Mouse (Mus musculus) testis, postnatal 14 days (tissue): ENCODE data around the gene Il20.

Experiments used
- DNase-seq: peaks from one replicate; pipeline ENCODE4 v3.0.0; 2021; ENCODE audit warnings: low spot score

Il20 gene

DNA sequence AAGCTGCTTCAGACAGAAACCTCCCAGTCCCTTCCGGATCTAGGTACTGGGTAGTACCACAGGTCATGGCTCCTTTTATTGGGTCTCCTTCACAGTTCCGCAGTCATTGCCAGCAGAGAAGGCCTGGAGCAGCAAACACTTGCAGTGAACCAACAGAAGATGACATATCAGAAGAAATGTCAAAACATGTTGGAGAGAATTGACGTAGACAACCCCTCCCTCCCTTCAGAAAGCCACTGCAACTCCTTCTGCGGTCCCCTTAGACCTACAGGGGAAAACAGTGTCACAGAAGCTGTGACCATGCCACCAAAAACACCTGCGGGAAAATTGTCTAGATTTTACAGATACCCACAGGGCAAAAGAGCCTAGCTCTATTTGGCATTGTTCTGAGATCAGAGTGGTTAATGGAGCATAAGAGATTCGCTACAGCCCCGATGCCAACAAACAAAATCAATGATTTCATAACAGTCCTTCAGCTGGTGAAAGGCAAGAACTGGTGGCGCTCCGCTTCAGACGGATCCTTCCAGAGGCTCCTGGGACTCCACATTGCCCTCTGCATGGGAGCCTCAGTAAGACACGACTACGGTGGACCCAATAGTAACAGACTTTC is at the start of gene Il20:
Gene Il20 (minus strand): TSS at position 51 of the 610 bp plus-strand sequence.
- DNase-seq, result no peak

- DNase-seq, result no peak
Measured at GRCm38 (mm10) chr1:130946920-130947319, 35.7 kb upstream of the Il20 start.

- DNase-seq, result no peak
Measured at GRCm38 (mm10) chr1:130941801-130942200, 30.6 kb upstream of the Il20 start.

GRCm38 (mm10) chr1:130940065-130940687 is 28.9 kb upstream of the Il20 start, which contains the start of gene Il19:
Il19 (minus strand) TSS chr1:130940115.
- no peak for DNase-seq

GRCm38 (mm10) chr1:130938192-130938591 is 26.9 kb upstream of the Il20 start:
- no peak for DNase-seq

GRCm38 (mm10) chr1:130937170-130937569 is 25.9 kb upstream of the Il20 start:
- no peak for DNase-seq

DNA sequence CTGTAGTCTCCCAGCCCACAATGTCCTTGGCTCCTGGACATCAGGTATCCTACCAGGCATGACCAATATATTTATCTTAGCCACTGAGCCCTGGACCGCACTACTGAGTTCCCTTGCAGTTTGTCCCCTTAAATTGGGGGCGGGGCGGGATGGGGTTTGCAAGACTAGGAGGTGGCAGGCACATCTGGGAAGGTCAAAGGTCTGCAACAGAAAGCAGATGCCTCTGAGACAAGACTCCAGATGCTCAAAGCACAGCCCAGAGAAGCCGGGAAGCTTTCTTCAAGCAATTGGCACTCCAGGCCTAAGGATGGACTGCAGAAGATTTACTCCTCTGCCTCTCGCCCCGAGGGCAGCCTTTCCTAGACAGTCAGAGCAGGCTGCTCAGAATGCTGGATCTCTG is 25.1 kb upstream of the Il20 start:
- DNase-seq, result no peak

DNA sequence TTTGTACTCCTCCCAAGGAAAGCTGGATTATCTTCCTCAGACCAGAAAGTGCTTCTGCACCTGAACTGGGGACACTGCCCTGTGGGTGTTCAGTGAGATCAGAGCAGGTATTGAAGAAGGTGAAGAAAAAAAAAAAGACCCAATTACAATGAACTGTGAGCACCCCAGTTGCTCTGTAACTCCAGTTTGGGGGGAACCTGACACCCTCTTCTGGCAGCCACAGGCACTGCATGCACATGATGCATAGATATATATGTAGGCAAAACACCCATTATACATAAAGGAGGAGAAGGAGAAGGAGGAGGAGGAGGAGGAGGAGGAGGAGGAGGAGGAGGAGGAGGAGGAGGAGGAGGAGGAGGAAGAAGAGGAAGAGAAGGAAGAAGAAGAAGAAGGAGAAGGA is 15.2 kb upstream of the Il20 start:
- no peak for DNase-seq

DNA sequence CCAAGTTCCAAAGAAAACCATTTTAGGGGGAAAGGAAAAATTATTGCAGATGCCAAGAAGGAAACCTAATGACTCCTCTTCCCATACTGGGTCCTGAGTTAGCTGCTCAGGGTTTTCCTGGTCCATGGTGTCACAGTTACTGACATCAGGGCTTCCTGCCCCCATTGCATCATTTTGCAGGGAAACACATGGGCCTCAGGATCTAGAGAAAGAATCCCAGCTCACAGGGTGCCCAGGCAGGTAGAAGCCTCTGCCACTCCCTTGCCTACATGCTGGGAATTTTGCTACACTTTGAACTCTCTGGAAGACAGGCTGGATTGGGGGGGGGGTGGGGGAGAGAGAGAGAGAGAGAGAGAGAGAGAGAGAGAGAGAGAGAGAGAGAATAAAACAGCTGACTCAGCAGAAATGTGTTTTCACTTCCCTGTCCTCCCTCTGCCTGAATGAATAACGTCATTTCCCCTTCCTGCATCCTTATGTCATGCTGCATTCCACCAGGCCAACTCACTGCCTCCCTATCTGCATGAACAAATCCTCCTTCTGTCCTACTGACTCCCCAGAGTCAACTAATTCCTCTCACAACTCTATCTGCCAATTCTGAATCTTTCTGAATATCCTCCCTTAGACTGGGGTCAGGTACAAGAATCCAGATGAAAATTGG is 7.2 kb upstream of the Il20 start:
- no peak for DNase-seq

GRCm38 (mm10) chr1:130902505-130902904 is 8.7 kb downstream of the Il20 start:
- no peak for DNase-seq

DNA sequence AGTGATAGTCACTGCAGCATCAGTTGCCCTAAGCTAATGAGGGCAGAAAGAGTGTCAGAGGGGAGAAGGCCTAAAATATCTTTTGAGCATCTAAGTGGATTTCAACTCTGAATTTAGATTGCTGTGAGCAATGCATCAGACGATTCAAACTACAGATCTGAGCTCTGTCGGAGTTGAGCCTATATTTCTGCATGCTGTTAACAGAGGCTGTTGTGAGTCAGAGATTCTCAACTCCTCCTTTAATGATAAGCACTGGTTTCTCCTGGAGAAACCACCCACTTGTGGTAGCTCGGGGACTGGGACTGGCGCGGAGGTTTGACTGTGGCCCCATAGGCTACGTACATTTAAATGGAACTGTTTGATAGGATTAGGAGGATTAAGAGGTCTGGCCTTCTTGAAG is 16.8 kb downstream of the Il20 start:
- DNase-seq, result no peak

DNA sequence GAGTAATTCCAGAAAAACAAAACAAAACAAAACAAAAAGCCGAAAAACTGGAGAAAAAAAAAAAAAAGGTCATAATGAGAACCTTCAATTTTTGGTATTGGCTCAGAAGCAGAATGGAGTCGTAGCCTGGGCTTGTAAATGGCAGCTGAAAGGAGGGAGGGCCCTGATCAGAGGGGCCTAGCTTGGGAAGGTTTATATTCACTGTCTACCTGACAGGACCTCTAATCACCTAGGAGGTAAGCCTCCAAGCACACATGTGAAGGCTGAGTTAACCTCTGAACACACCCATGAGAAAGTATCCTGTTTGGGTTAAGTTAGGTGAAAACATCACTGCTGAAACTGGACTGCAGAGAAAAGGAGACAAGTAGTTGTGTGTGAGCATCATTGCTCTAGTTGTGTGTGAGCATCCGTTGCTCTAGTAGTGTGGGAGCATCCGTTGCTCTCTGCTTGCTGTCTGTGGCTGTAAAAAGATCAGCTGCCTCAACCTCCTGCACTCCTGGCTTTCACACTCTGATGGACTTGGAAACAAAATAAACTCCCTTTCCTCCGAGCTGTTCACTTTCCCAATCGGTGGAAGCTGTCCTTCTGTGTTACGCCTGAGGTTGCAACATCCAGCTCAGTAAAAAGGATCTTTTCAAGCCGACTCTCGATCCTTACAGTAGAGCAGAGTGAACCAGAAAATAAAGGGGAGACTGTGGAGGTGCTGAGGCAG is 17.8 kb downstream of the Il20 start:
- DNase-seq, result no peak

GRCm38 (mm10) chr1:130892446-130892845 is 18.8 kb downstream of the Il20 start:
- DNase-seq, result no peak

- no peak for DNase-seq
Measured at GRCm38 (mm10) chr1:130887354-130887753, 23.9 kb downstream of the Il20 start, which contains the start of gene Il24. Il24 (minus strand) TSS chr1:130887454.

DNA sequence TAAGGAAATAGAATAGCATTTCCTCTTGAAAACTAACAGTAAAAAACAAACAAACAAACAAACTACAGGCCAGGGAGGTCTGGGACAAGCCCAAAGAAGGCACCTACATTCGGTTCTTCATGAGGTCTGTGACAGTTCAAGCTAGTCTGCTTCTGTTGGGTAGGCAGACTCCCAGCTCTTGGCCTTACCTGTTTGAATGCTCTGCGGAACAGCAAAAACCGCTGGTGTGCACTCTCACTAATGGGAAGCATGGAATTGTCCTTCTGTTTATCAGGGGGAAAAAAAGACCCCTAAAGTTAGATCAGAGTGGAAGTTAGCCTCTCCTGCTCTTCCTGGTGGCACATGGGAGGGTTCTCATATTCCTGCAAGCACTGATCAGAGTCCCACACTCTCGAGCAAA is 28.1 kb downstream of the Il20 start:
- DNase-seq, result no peak

DNA sequence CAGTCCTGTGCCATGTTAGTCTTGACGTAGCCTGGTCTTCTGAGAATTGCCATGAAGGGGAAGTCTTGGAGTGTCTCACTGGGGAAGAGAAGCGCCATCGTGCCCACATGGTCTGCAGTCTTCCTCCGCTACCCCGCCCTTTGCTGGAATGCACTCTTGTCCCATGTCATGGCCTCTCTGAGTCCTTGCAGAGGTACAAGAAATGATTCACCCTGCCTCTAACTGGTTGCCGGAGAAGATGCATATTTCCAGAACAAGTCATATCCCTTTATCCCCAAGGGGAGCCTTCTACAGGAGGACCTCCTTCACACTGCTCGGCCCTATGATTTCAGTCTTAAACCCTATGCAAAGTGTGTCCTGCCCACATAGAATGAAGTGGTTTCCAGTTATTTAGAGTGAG is 31.3 kb downstream of the Il20 start:
- DNase-seq, result no peak

DNA sequence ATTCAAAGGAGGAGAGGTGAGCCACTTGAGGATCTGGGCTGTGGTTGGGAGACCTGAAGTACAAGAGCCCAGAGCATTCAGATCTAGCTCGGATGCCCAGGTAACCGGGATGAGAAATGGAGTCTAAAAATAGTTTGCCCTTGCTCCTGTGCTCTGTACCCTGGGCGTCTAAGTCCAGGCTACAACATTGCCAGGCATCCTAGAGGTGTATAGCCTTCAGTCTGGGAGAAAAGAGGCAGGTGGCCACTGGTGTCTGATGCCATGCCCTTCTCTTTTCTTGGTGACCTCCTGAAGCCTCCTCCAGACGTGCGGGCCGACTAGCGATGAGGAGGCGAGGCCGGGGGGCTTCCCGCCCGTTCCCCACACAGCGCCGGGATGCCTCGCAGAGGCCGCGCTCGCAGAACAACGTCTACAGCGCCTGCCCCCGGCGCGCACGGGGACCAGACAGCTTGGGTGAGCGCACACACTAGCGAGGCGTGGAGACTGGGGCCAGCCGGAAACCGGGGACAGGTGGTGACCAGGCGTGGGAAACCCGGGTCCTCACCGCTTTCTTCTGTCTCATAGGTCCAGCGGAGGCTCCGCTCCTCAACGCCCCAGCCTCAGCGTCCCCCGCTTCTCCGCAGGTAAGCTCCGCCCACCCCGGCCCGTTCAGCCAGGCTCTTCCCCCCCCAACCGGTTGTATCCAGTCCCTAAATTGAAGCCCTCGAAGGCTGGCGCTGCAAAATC is 33.2 kb downstream of the Il20 start:
- DNase-seq, result peak; percentile 31

DNA sequence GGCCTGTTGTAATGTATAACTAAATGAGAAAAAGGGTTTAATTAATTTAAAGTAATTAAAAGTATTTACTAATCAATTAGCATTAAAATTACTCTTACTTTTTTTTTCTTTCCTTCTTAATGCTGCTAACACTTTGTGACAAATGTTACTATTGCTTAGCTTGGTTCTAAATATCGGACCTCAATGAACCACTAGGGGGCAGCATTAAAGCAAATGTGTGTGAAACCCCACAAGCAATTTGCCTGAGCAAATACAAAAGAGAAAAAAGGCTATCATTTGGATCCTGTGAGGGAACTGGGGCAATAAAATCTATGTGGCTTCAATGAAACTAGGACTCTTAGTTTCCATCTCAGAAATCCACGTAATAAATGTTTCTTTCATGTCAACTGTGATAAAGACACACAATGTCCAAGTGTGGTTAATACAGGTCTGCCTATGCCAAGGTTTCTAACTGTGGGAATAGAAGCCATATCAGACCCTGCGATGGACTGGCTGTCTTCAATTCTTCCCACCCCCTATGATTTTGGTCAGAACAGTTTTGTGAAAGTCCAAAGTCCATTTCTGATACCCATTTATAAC is 34.2 kb downstream of the Il20 start:
- peak; percentile 21 for DNase-seq

- DNase-seq, result no peak
Measured at GRCm38 (mm10) chr1:130875910-130876309, 35.3 kb downstream of the Il20 start.

DNA sequence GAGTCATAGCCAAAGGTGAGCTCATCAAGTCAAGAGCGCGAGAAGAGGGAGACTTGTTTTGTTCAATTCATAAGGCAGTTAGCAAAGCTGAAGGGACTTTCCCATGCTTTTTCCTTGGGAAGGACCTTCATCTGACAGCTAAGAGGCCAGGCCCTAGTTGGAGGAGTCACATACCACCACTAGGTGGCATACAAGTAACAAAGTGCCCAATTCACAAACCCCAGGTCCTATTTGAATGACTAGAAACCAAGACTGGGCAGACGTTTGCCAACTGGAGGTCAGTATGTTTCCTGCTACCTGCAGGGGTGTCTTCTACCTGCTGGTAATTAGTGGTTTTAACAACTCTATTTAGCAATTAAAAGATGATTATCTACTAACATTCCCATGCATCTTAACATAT is 36.1 kb downstream of the Il20 start:
- DNase-seq, result peak; percentile 23

GRCm38 (mm10) chr1:130872912-130873311 is 38.3 kb downstream of the Il20 start:
- no peak for DNase-seq
